Mouse (Mus musculus): ENCODE data around the gene D11Wsu47e. TPM values are rescaled to one million over a fixed set of nuclear protein-coding genes. Genes with fewer than 3 reads are reported as not detected.
"Not testable (repeated sequence)": the region's sequence is repeated elsewhere in the genome, so short reads cannot be mapped to it uniquely, and the experiment has no call there.

D11Wsu47e gene
- polyA plus RNA-seq, 1 experiment, result 7.4 TPM

DNA sequence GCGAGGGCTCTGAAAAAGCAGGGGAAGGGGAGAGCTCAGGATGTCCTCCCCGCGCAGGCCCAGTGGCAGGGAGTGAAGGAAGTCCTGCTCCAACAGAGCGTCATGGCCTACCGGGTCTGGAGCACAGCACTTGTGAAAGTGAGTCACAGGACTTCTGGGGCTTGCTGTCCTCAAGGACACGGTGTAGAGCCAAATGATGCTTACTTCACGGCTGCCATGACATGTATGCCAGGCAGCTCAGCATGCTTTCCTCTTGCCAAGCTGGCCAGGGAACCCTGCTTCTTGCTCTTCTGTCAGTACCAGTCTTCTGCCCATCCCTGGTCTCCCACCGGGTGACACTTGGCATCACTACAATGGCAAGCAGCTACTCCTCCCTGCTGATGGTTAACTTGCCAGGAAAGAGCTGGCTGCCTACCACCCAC, 27.7 kb upstream of the D11Wsu47e start:
- Histone ChIP-seq H3K4me3 (ENCODE audit: extremely low read depth, insufficient read depth, insufficient read length) (no peak overlapping the region), H3K36me3 (ENCODE audit: control insufficient read depth, insufficient read depth, low read length) (peaks cover 60% of the 10 kb centered on the region), H3K4me1 (ENCODE audit: control insufficient read depth, insufficient read depth, insufficient read length) (no peaks in the 10 kb centered on the region), H3K27me3 (ENCODE audit: control insufficient read depth, insufficient read depth, low read length) (no peaks in the 10 kb centered on the region), H3K27ac (ENCODE audit: insufficient read depth, low read length) (no peak overlapping the region)
- DNase-seq (ENCODE audit: low read depth in 1 of 2, low spot score in 2 of 2), result no peak
- WGBS, result 93% methylated on average over 8 of the region's 8 CpGs
- TF ChIP-seq POLR2A (IDR thresholded peaks at IDR 0.05; ENCODE audit: low read depth, low read length) (no peak), CTCF (IDR thresholded peaks at IDR 0.05; ENCODE audit: extremely low read depth, insufficient read depth, insufficient read length, insufficient replicate concordance) (no peak)

GRCm38 (mm10) chr11:113657221-113657620, 27.0 kb upstream of the D11Wsu47e start:
- 81% methylated on average over 4 of the region's 4 CpGs for WGBS
- no peaks in the 10 kb centered on the region for H3K4me1 ChIP-seq (ENCODE audit: control insufficient read depth, insufficient read depth, insufficient read length)
- no peaks in the 10 kb centered on the region for H3K27me3 ChIP-seq (ENCODE audit: control insufficient read depth, insufficient read depth, low read length)
- H3K36me3 ChIP-seq (ENCODE audit: control insufficient read depth, insufficient read depth, low read length), result peaks cover 59% of the 10 kb centered on the region
- DNase-seq (ENCODE audit: low read depth in 1 of 2, low spot score in 2 of 2), result no peak
- H3K27ac ChIP-seq (ENCODE audit: insufficient read depth, low read length), result no peak overlapping the region
- TF ChIP-seq CTCF (IDR thresholded peaks at IDR 0.05; ENCODE audit: extremely low read depth, insufficient read depth, insufficient read length, insufficient replicate concordance), result no peak
- no peak overlapping the region for H3K4me3 ChIP-seq (ENCODE audit: extremely low read depth, insufficient read depth, insufficient read length)

DNA sequence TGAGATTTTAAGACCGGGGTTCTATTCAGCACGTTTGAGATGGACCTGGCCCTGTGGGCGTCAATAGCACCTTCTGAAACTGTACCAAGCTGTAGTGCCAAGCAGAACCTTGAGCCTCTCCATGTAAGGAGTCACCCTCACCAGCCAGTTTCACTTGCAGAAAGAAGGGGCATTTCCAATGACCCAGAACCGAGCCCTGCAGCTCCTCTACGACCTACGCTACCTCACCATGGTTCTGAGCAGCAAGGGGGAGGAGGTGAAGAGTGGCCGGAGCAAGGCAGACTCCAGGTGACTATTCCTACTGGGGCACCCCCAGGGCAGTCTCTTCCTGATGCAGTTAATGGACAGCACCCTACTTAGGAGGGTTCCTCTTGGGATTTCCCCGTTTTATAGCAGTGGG, 25.9 kb upstream of the D11Wsu47e start:
- Histone ChIP-seq H3K27me3 (ENCODE audit: control insufficient read depth, insufficient read depth, low read length) (no peaks in the 10 kb centered on the region), H3K27ac (ENCODE audit: insufficient read depth, low read length) (no peak overlapping the region), H3K36me3 (ENCODE audit: control insufficient read depth, insufficient read depth, low read length) (peaks cover 50% of the 10 kb centered on the region), H3K4me3 (ENCODE audit: extremely low read depth, insufficient read depth, insufficient read length) (no peak overlapping the region), H3K4me1 (ENCODE audit: control insufficient read depth, insufficient read depth, insufficient read length) (no peaks in the 10 kb centered on the region)
- TF ChIP-seq POLR2A (IDR thresholded peaks at IDR 0.05; ENCODE audit: low read depth, low read length) (no peak), CTCF (IDR thresholded peaks at IDR 0.05; ENCODE audit: extremely low read depth, insufficient read depth, insufficient read length, insufficient replicate concordance) (no peak)
- 92% methylated on average over 8 of the region's 8 CpGs for WGBS
- DNase-seq (ENCODE audit: low read depth in 1 of 2, low spot score in 2 of 2), result no peak

DNA sequence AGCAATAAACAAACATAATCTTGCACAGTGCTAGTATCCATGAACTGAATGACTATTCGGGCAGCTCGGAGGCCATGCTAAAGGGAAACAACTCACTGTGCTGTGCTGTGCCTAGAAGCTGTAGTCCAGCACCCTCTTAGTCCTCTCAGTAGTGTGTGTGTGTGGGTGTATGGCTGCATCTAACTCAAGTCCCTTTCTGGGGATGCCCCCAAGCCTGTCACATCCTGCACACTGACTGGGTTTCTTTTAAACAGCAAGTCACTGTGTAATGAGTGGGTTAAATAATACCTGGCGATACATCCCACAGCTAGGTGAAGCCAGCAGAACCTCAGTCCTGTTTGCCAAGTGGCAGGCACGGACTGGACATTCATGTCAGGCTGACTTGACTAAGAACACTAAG, 25.4 kb upstream of the D11Wsu47e start:
- H3K36me3 ChIP-seq (ENCODE audit: control insufficient read depth, insufficient read depth, low read length), result peaks cover 50% of the 10 kb centered on the region

GRCm38 (mm10) chr11:113660213-113660612, 24.0 kb upstream of the D11Wsu47e start:
- H3K36me3 ChIP-seq (ENCODE audit: control insufficient read depth, insufficient read depth, low read length), result peaks cover 41% of the 10 kb centered on the region
- not testable (repeated sequence) for H3K4me3 ChIP-seq (ENCODE audit: extremely low read depth, insufficient read depth, insufficient read length); DNase-seq (ENCODE audit: low read depth in 1 of 2, low spot score in 2 of 2); H3K27ac ChIP-seq (ENCODE audit: insufficient read depth, low read length); H3K27me3 ChIP-seq (ENCODE audit: control insufficient read depth, insufficient read depth, low read length); H3K4me1 ChIP-seq (ENCODE audit: control insufficient read depth, insufficient read depth, insufficient read length)
- WGBS, result 93% methylated on average over 3 of the region's 3 CpGs

More for the DNA sequence above, 25.4 kb upstream of the D11Wsu47e start:
- Histone ChIP-seq H3K27me3 (ENCODE audit: control insufficient read depth, insufficient read depth, low read length) (no peaks in the 10 kb centered on the region), H3K27ac (ENCODE audit: insufficient read depth, low read length) (no peak overlapping the region), H3K4me1 (ENCODE audit: control insufficient read depth, insufficient read depth, insufficient read length) (no peaks in the 10 kb centered on the region), H3K4me3 (ENCODE audit: extremely low read depth, insufficient read depth, insufficient read length) (no peak overlapping the region)
- no peak for TF ChIP-seq CTCF (IDR thresholded peaks at IDR 0.05; ENCODE audit: extremely low read depth, insufficient read depth, insufficient read length, insufficient replicate concordance)
- TF ChIP-seq POLR2A (IDR thresholded peaks at IDR 0.05; ENCODE audit: low read depth, low read length), result no peak
- WGBS, result 89% methylated on average over 4 of the region's 4 CpGs
- no peak for DNase-seq (ENCODE audit: low read depth in 1 of 2, low spot score in 2 of 2)

DNA sequence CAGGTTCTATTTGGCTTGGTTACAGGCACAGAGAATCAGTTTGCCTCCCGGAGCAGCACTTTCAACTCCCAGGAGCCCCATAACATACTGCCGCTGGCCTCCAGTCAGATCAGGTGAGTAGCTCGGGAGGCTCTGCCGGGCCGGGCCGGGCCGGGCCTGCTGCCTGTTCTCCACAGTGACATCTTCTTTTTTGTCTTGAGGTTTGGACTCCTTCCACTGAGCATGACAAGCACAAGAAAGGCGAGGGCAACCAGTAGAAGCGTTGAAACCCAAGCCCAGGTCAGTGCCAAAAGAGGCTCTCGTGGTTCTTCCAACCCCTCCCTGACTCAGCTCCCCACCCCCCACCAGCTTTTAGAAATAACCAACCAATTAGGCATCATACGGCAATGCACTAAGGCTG, 23.3 kb upstream of the D11Wsu47e start:
- DNase-seq (ENCODE audit: low read depth in 1 of 2, low spot score in 2 of 2), result no peak
- Histone ChIP-seq H3K27ac (ENCODE audit: insufficient read depth, low read length) (no peak overlapping the region), H3K4me3 (ENCODE audit: extremely low read depth, insufficient read depth, insufficient read length) (no peak overlapping the region), H3K36me3 (ENCODE audit: control insufficient read depth, insufficient read depth, low read length) (peaks cover 39% of the 10 kb centered on the region), H3K4me1 (ENCODE audit: control insufficient read depth, insufficient read depth, insufficient read length) (peaks cover 2% of the 10 kb centered on the region; the same call in 1 of the 2 replicates), H3K27me3 (ENCODE audit: control insufficient read depth, insufficient read depth, low read length) (no peaks in the 10 kb centered on the region)
- 60% methylated on average over 11 of the region's 11 CpGs for WGBS
- TF ChIP-seq POLR2A (IDR thresholded peaks at IDR 0.05; ENCODE audit: low read depth, low read length), result no peak

DNA sequence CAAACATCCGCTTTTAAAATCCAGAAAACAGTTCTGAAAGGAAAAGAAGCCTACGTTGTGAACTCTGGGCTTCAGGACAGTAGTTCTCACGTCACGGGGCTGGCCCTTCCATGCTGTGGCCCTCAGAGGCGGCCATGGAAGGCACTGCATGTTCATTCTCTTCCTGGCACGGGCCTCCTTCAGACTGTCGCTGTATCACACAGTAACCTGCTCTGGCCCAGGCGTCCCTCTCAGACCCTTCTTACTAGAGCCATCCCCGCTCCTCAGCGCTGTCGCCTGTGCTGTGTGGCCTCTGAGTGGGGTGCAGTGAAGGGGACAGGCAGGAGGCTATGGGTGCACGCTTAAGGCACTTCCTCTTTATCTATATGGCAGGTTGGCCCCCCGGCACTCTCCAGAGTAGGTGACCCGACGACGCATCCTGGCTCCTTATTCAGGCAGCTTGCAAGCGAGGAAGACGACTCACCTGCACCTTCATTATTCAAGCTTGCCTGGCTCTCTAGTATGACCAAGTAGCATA, 22.3 kb upstream of the D11Wsu47e start:
- H3K36me3 ChIP-seq (ENCODE audit: control insufficient read depth, insufficient read depth, low read length), result peaks cover 31% of the 10 kb centered on the region
- peaks cover 2% of the 10 kb centered on the region; the same call in 1 of the 2 replicates for H3K4me1 ChIP-seq (ENCODE audit: control insufficient read depth, insufficient read depth, insufficient read length)
- 83% methylated on average over 18 of the region's 18 CpGs for WGBS
- H3K27me3 ChIP-seq (ENCODE audit: control insufficient read depth, insufficient read depth, low read length), result no peaks in the 10 kb centered on the region
- no peak overlapping the region for H3K4me3 ChIP-seq (ENCODE audit: extremely low read depth, insufficient read depth, insufficient read length)
- TF ChIP-seq CTCF (IDR thresholded peaks at IDR 0.05; ENCODE audit: extremely low read depth, insufficient read depth, insufficient read length, insufficient replicate concordance) (no peak), POLR2A (IDR thresholded peaks at IDR 0.05; ENCODE audit: low read depth, low read length) (no peak)
- no peak overlapping the region for H3K27ac ChIP-seq (ENCODE audit: insufficient read depth, low read length)
- no peak for DNase-seq (ENCODE audit: low read depth in 1 of 2, low spot score in 2 of 2)
